In genomic region chr6:83433546-83433945, GRCm38 (mm10) we compare ENCODE assay signal across 15 mouse cellular contexts. TPM values are rescaled to one million over a fixed set of nuclear protein-coding genes. Genes with fewer than 3 reads are reported as not detected.
DNase-seq lines count a peak whose midpoint lies in the region; ATAC-seq and TF ChIP-seq lines count a peak whose summit lies in the region.
"Had no signal": no experiment of that assay in that cellular context is flagged by ENCODE, and none has a peak within 500 bp of the region (broad histone marks: within the 10 kb centered on the region; RNA-seq: fewer than 3 reads in every experiment).

No protein-coding gene starts in this region.

- H3K27me3 ChIP-seq in kidney, adult 2 months (replicated peaks; ENCODE audit: control insufficient read depth, insufficient read depth, low read length), result no peaks in the 10 kb centered on the region
- no peaks in the 10 kb centered on the region for H3K27me3 ChIP-seq in kidney, embryonic 16.5 days (ENCODE audit: insufficient read depth, low read length)
- H3K27me3 ChIP-seq in lung, embryonic 16.5 days (ENCODE audit: control insufficient read depth, insufficient read depth, low read depth, low read length), result no peaks in the 10 kb centered on the region
- no peaks in the 10 kb centered on the region for H3K27me3 ChIP-seq in embryonic facial prominence, embryonic 15.5 days
- H3K27me3 ChIP-seq in stomach, embryonic 15.5 days (replicated peaks), result no peaks in the 10 kb centered on the region
- no peaks in the 10 kb centered on the region for H3K27me3 ChIP-seq in forebrain, embryonic 10.5 days (ENCODE audit: poor library complexity, severe bottlenecking)

- no peak for ATAC-seq in kidney, embryonic 16.5 days (ENCODE audit: low FRiP score, low TSS enrichment)
- ATAC-seq in lung, embryonic 16.5 days (ENCODE audit: low read depth), result 0 out of 2 replicates have a peak, but pooled peaks have one; percentile 18
- ATAC-seq in embryonic facial prominence, embryonic 15.5 days (ENCODE audit: insufficient number of reproducible peaks, low FRiP score, low TSS enrichment, low read depth), result no peak
- no peak for ATAC-seq in stomach, embryonic 15.5 days (ENCODE audit: insufficient read depth, low FRiP score, low read depth)
- ATAC-seq: midbrain, embryonic 16.5 days had no signal

- H3K4me3 ChIP-seq in kidney, adult 2 months (ENCODE audit: insufficient read depth, low read depth, low read length), result no peak overlapping the region
- no peak overlapping the region for H3K4me3 ChIP-seq in kidney, embryonic 16.5 days (ENCODE audit: low read length)
- H3K4me3 ChIP-seq in lung, embryonic 16.5 days (ENCODE audit: low read length), result no peak overlapping the region
- 0 out of 2 replicates have a peak overlapping the region, but pooled peaks have one; percentile 1 for H3K4me3 ChIP-seq in embryonic facial prominence, embryonic 15.5 days (replicated peaks)
- H3K4me3 ChIP-seq in stomach, embryonic 15.5 days (replicated peaks), result no peak overlapping the region
- no peak overlapping the region for H3K4me3 ChIP-seq in forebrain, embryonic 10.5 days
- H3K4me3 ChIP-seq: erythroblast, embryonic 14.5 days had no signal

- no peak overlapping the region for H3K9ac ChIP-seq in kidney, embryonic 16.5 days (replicated peaks; ENCODE audit: low read length)
- peak overlapping the region; percentile 24; the same call in 1 of the 2 replicates for H3K9ac ChIP-seq in lung, embryonic 16.5 days (ENCODE audit: low read length)
- H3K9ac ChIP-seq in embryonic facial prominence, embryonic 15.5 days, result no peak overlapping the region
- no peak overlapping the region for H3K9ac ChIP-seq in stomach, embryonic 15.5 days

- H3K4me2 ChIP-seq in kidney, embryonic 16.5 days (replicated peaks; ENCODE audit: low read depth, low read length), result no peak overlapping the region
- no peak overlapping the region for H3K4me2 ChIP-seq in lung, embryonic 16.5 days (ENCODE audit: low read depth, low read length)
- H3K4me2 ChIP-seq in embryonic facial prominence, embryonic 15.5 days (replicated peaks), result peak overlapping the region; percentile 21; the same call in 1 of the 2 replicates
- no peak overlapping the region for H3K4me2 ChIP-seq in stomach, embryonic 15.5 days

- 0 out of 2 replicates have a peak overlapping the region, but pooled peaks have one; percentile 0 for H3K27ac ChIP-seq in kidney, adult 2 months (ENCODE audit: insufficient read depth, low read depth, low read length)
- H3K27ac ChIP-seq in kidney, embryonic 16.5 days (ENCODE audit: low read length), result no peak overlapping the region
- peak overlapping the region; percentile 49; the same call in 1 of the 2 replicates for H3K27ac ChIP-seq in lung, embryonic 16.5 days (ENCODE audit: low read length)
- peak overlapping the region; percentile 72 for H3K27ac ChIP-seq in embryonic facial prominence, embryonic 15.5 days (replicated peaks)
- peak overlapping the region; percentile 28 for H3K27ac ChIP-seq in stomach, embryonic 15.5 days
- H3K27ac ChIP-seq in forebrain, embryonic 10.5 days, result no peak overlapping the region

- 22% methylated on average over 4 of the region's 4 CpGs for WGBS in kidney, adult 2 months
- 80% methylated on average over 4 of the region's 4 CpGs for WGBS in kidney, embryonic 16.5 days
- WGBS in lung, embryonic 16.5 days, result 55% methylated on average over 4 of the region's 4 CpGs
- WGBS in embryonic facial prominence, embryonic 15.5 days, result 49% methylated on average over 4 of the region's 4 CpGs
- WGBS in stomach, embryonic 15.5 days, result 68% methylated on average over 4 of the region's 4 CpGs
- WGBS in forebrain, embryonic 10.5 days, result 95% methylated on average over 4 of the region's 4 CpGs

- TF ChIP-seq CTCF in kidney, adult 2 months (conservative IDR thresholded peaks at IDR 0.05; ENCODE audit: insufficient read depth, insufficient read length, low read depth, low read length), result no peak

- no peaks in the 10 kb centered on the region for H3K9me3 ChIP-seq in kidney, embryonic 16.5 days (ENCODE audit: low read length)
- no peaks in the 10 kb centered on the region for H3K9me3 ChIP-seq in lung, embryonic 16.5 days (ENCODE audit: control insufficient read depth, low read length)
- no peaks in the 10 kb centered on the region for H3K9me3 ChIP-seq in embryonic facial prominence, embryonic 15.5 days (replicated peaks)
- H3K9me3 ChIP-seq in stomach, embryonic 15.5 days, result no peaks in the 10 kb centered on the region
- no peaks in the 10 kb centered on the region for H3K9me3 ChIP-seq in forebrain, embryonic 10.5 days

- TF ChIP-seq POLR2A in kidney, adult 2 months (IDR thresholded peaks at IDR 0.05; ENCODE audit: low read depth, low read length), result no peak

- peak; percentile 62 for DNase-seq in kidney, adult 2 months
- no peak for DNase-seq in lung, postnatal 10 days
- DNase-seq in forebrain, embryonic 10.5 days (ENCODE audit: extremely low spot score, low spot score), result no peak
- DNase-seq: cerebellum, adult 11-12 months; gastrocnemius, postnatal 36 days; layer of hippocampus, adult 9-11 months; lung, adult 2 months; right cerebral cortex, postnatal 4 days; thymus, postnatal 36 days had no signal

- peaks cover 17% of the 10 kb centered on the region for H3K4me1 ChIP-seq in kidney, adult 2 months (ENCODE audit: control insufficient read depth, insufficient read depth, low read length)
- peaks cover 47% of the 10 kb centered on the region for H3K4me1 ChIP-seq in kidney, embryonic 16.5 days (ENCODE audit: insufficient read depth, low read length)
- peaks cover 28% of the 10 kb centered on the region for H3K4me1 ChIP-seq in lung, embryonic 16.5 days (replicated peaks; ENCODE audit: control insufficient read depth, insufficient read depth, low read length)
- peaks cover 75% of the 10 kb centered on the region for H3K4me1 ChIP-seq in embryonic facial prominence, embryonic 15.5 days
- peaks cover 38% of the 10 kb centered on the region for H3K4me1 ChIP-seq in stomach, embryonic 15.5 days
- peaks cover 89% of the 10 kb centered on the region for H3K4me1 ChIP-seq in forebrain, embryonic 10.5 days

- H3K36me3 ChIP-seq in kidney, adult 2 months (ENCODE audit: control insufficient read depth, insufficient read depth, low read length), result no peaks in the 10 kb centered on the region
- H3K36me3 ChIP-seq in kidney, embryonic 16.5 days (ENCODE audit: insufficient read depth, low read length), result peaks cover 17% of the 10 kb centered on the region; the same call in 1 of the 2 replicates
- peaks cover 2% of the 10 kb centered on the region; the same call in 1 of the 2 replicates for H3K36me3 ChIP-seq in lung, embryonic 16.5 days (ENCODE audit: control insufficient read depth, insufficient read depth, low read length)
- peaks cover 13% of the 10 kb centered on the region; the same call in 1 of the 2 replicates for H3K36me3 ChIP-seq in embryonic facial prominence, embryonic 15.5 days
- peaks cover 5% of the 10 kb centered on the region; the same call in 1 of the 2 replicates for H3K36me3 ChIP-seq in stomach, embryonic 15.5 days
- peaks cover 75% of the 10 kb centered on the region for H3K36me3 ChIP-seq in forebrain, embryonic 10.5 days (replicated peaks)

RNA-seq across cellular contexts. Expression of gene Tet3, which starts 25.3 kb away (rescaled TPM):
- 7.1 and 8.0 TPM in 2 replicates for polyA plus RNA-seq in kidney, adult 2 months (2012; rRNA removed)
- 48.9 and 65.3 TPM in 2 replicates for polyA plus RNA-seq in kidney, embryonic 16.5 days (2015; fragmentation: Nextera tagmentation; extraction: Ambion mirVana)
- polyA plus RNA-seq in lung, embryonic 16.5 days (2015; fragmentation: Nextera tagmentation; extraction: Ambion mirVana), result 43.8 and 47.1 TPM in 2 replicates
- 63.1 and 66.1 TPM in 2 replicates for polyA plus RNA-seq in embryonic facial prominence, embryonic 15.5 days (2015; fragmentation: Nextera tagmentation; extraction: Ambion mirVana)
- polyA plus RNA-seq in stomach, embryonic 15.5 days (2015; fragmentation: Nextera tagmentation; extraction: Ambion mirVana), result 39.6 and 40.0 TPM in 2 replicates
- 37.3 and 38.3 TPM in 2 replicates for polyA plus RNA-seq in forebrain, embryonic 10.5 days (2016; fragmentation: Nextera tagmentation; extraction: Ambion mirVana)

Comparison
In these comparisons a context has a peak if more than half of its experiments do, and no peak if none do; other contexts are left out.
1. H3K27ac ChIP-seq: peak in kidney, adult 2 months (single experiment), lung, embryonic 16.5 days (single experiment), embryonic facial prominence, embryonic 15.5 days (single experiment) and stomach, embryonic 15.5 days (single experiment); none in kidney, embryonic 16.5 days (single experiment) and forebrain, embryonic 10.5 days (single experiment).